Mouse (Mus musculus) forebrain, embryonic 10.5 days (tissue): ENCODE results near the gene Gprc5b. TPM values are rescaled to one million over a fixed set of nuclear protein-coding genes. Genes with fewer than 3 reads are reported as not detected.

Source experiments
- DNase-seq: peaks from one replicate; pipeline ENCODE4 v3.0.0-alpha.2; 2017; ENCODE audit warnings: low spot score; ENCODE audit errors: extremely low spot score
- H3K27ac ChIP-seq: fragments of 300-500 bp; sonication (generic); 2 replicates; pipeline ENCODE4 v1.5.1; 2016; ENCODE audit warnings: mild to moderate bottlenecking
- H3K27me3 ChIP-seq: fragments of 300-500 bp; sonication (generic); 2 replicates; pipeline ENCODE4 v1.6.1; 2016; ENCODE audit warnings: mild to moderate bottlenecking; ENCODE audit not compliant: poor library complexity, severe bottlenecking
- H3K36me3 ChIP-seq: fragments of 300-500 bp; sonication (generic); replicated peaks from 2 replicates; pipeline ENCODE4 v1.6.1; 2016; ENCODE audit warnings: mild to moderate bottlenecking, moderate library complexity
- H3K4me1 ChIP-seq: fragments of 300-500 bp; sonication (generic); 2 replicates; pipeline ENCODE4 v1.6.1; 2016
- H3K4me3 ChIP-seq: fragments of 300-500 bp; sonication (generic); 2 replicates; pipeline ENCODE4 v1.5.1; 2016; ENCODE audit warnings: mild to moderate bottlenecking, moderate library complexity
- H3K9me3 ChIP-seq: fragments of 300-500 bp; sonication (generic); 2 replicates; pipeline ENCODE4 v1.6.1; 2016; ENCODE audit warnings: mild to moderate bottlenecking, moderate library complexity
- WGBS: fragments of 180-500 bp; shearing (Covaris S2); methylation state at CpG from one replicate; pipeline ENCODE4 v1.1.7; 2016; 5-methylcytosine and 5-hydroxymethylcytosine counted together
- polyA plus RNA-seq: library from polyadenylated mRNA; unstranded; fragments of >200 nt; fragmentation: Nextera tagmentation; extraction: Ambion mirVana; gene quantifications from 2 replicates; pipeline ENCODE4 v1.2.1, GENCODE M21; 2016

Gprc5b gene
- polyA plus RNA-seq, 1 experiment from 2014 or later = 12.2 TPM

DNA sequence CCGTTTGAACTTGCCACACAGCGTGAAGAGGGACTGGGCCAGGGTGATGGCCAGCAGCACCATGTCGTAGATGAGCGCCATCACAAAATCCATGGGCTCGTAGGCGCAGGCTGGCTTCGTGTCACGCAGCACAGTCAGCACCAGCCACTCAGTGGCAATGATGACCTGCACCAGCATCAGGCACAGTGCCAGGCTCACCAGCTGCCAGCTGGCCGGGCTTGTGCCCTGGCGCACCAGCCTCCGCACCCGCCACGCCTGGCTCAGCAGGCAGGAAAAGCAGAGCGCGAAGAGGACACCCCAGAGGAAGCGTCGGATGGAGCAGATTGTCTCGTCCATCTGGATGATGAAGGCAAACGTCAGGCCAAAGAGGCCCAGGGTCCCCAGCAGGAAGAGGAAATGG lies 11.1 kb downstream of the Gprc5b start:
- H3K4me1 ChIP-seq = peaks cover 12% of the 10 kb centered on the region
- WGBS = 92% methylated on average over 19 of the region's 19 CpGs
- no peak overlapping the region for H3K4me3 ChIP-seq
- no peaks in the 10 kb centered on the region for H3K27me3 ChIP-seq
- DNase-seq = no peak
- no peaks in the 10 kb centered on the region for H3K9me3 ChIP-seq
- H3K27ac ChIP-seq = no peak overlapping the region
- H3K36me3 ChIP-seq = peaks cover 75% of the 10 kb centered on the region

GRCm38 (mm10) chr7:118982586-118982985 lies 12.4 kb downstream of the Gprc5b start:
- H3K27me3 ChIP-seq = no peaks in the 10 kb centered on the region
- H3K4me3 ChIP-seq = no peak overlapping the region
- no peak overlapping the region for H3K27ac ChIP-seq
- DNase-seq = no peak
- peaks cover 84% of the 10 kb centered on the region for H3K36me3 ChIP-seq
- H3K9me3 ChIP-seq = no peaks in the 10 kb centered on the region
- WGBS = 89% methylated on average over 4 of the region's 4 CpGs
- H3K4me1 ChIP-seq = peaks cover 21% of the 10 kb centered on the region

GRCm38 (mm10) chr7:118981831-118982230 lies 13.2 kb downstream of the Gprc5b start:
- Histone ChIP-seq H3K27me3 (no peaks in the 10 kb centered on the region), H3K27ac (no peak overlapping the region), H3K9me3 (no peaks in the 10 kb centered on the region), H3K4me3 (no peak overlapping the region), H3K36me3 (peaks cover 85% of the 10 kb centered on the region), H3K4me1 (peaks cover 29% of the 10 kb centered on the region)
- DNase-seq = no peak
- WGBS = 94% methylated on average over 5 of the region's 5 CpGs

DNA sequence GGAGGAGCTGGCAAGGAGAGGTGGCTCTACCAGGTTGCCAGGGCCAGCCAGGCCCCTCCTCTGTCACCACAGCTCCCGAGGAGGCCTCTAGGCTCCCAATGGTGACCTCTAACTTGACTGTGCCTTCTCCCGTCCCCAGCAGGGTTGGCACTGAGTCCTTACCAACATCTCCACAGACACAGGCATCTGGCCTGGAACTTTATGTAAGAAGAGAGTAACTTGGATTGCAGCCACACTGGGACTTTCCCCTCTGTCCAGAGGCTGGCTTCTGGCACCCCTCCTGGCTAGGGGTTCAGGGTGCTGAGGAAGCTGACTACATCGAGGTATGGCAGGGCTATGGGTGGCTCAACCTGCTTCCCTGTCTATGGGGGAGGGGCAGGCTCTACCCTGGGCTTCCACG lies 13.7 kb downstream of the Gprc5b start:
- H3K36me3 ChIP-seq = peaks cover 88% of the 10 kb centered on the region
- no peak overlapping the region for H3K4me3 ChIP-seq
- no peaks in the 10 kb centered on the region for H3K9me3 ChIP-seq
- no peaks in the 10 kb centered on the region for H3K27me3 ChIP-seq
- 87% methylated on average over 4 of the region's 4 CpGs for WGBS
- no peak for DNase-seq
- peaks cover 32% of the 10 kb centered on the region for H3K4me1 ChIP-seq
- no peak overlapping the region for H3K27ac ChIP-seq

- H3K36me3 ChIP-seq = peaks cover 98% of the 10 kb centered on the region
- H3K4me3 ChIP-seq = no peak overlapping the region
- no peak for DNase-seq
- no peaks in the 10 kb centered on the region for H3K9me3 ChIP-seq
- H3K27me3 ChIP-seq = no peaks in the 10 kb centered on the region
- H3K4me1 ChIP-seq = peaks cover 30% of the 10 kb centered on the region
- H3K27ac ChIP-seq = no peak overlapping the region
- WGBS = 90% methylated on average over 9 of the region's 9 CpGs
Measured at GRCm38 (mm10) chr7:118979708-118980107, 15.3 kb downstream of the Gprc5b start.

GRCm38 (mm10) chr7:118979121-118979520 lies 15.9 kb downstream of the Gprc5b start:
- Histone ChIP-seq H3K4me1 (peaks cover 30% of the 10 kb centered on the region), H3K4me3 (no peak overlapping the region), H3K27me3 (no peaks in the 10 kb centered on the region), H3K27ac (no peak overlapping the region), H3K36me3 (peaks cover 98% of the 10 kb centered on the region), H3K9me3 (no peaks in the 10 kb centered on the region)
- DNase-seq = no peak
- 84% methylated on average over 7 of the region's 7 CpGs for WGBS

DNA sequence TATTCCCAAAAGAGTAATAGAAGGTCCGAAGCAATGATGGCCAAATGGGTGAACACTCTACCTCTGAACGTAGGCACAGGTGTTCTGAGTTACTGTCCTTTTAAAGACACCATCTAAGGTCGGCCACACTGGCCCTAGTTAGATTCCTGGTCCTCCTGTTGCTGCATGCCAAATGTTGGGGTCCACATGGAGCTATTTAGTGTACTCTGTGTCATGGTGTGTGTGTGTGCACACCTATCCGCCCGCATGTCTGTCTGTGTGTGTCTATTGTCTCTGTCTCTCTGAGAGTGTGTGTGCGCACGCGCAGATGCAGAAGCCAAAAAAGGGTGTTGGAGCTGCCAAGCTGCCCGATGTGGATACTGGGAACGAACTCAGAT lies 17.9 kb downstream of the Gprc5b start:
- DNase-seq = no peak
- peak overlapping the region; percentile 75 for H3K27ac ChIP-seq
- peaks cover 98% of the 10 kb centered on the region for H3K36me3 ChIP-seq
- peaks cover 42% of the 10 kb centered on the region for H3K4me1 ChIP-seq
- no peak overlapping the region for H3K4me3 ChIP-seq
- WGBS = 80% methylated on average over 10 of the region's 10 CpGs
- no peaks in the 10 kb centered on the region for H3K9me3 ChIP-seq
- H3K27me3 ChIP-seq = no peaks in the 10 kb centered on the region

DNA sequence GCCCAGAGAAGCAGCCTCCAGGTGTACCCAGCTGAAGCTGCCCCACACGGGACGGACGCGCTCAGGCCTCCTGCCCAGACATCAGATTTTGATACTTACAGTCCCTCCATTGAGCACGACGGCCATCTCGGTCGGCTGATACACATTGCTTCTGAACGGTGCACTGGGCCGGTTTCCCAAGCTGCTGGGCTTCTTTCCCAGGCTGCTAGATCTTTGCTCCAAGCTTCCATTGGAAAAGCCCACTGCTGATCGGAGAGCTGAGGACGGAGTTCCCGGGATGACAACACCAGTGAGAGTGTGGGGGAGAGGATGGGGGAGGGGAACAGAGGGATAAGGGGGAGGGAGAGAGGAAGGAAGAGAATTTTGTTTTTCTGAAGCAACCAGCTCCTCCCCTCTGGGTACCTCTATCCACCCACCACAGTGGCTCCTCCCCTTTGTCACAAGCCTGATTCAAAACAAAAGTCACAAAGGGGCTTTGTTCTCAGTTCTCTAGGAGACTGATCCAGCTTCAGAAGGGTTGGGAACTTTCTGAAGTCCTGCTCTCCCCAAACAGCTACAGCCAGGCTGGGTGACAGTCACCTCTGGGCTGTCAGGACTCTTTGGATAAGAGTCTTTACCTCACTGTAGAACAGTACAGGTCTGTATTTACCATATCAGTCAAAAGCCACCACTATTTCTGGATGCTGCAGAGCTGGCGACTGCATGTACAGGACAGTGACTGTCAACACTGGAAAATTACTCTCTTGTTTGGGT lies 18.4 kb downstream of the Gprc5b start:
- peak overlapping the region; percentile 75 for H3K27ac ChIP-seq
- H3K4me1 ChIP-seq = peaks cover 43% of the 10 kb centered on the region
- peak overlapping the region; percentile 18; the same call in 1 of the 2 replicates for H3K4me3 ChIP-seq
- 25% methylated on average over 14 of the region's 14 CpGs for WGBS
- no peaks in the 10 kb centered on the region for H3K27me3 ChIP-seq
- no peaks in the 10 kb centered on the region for H3K9me3 ChIP-seq
- peaks cover 97% of the 10 kb centered on the region for H3K36me3 ChIP-seq
- DNase-seq = peak; percentile 29

DNA sequence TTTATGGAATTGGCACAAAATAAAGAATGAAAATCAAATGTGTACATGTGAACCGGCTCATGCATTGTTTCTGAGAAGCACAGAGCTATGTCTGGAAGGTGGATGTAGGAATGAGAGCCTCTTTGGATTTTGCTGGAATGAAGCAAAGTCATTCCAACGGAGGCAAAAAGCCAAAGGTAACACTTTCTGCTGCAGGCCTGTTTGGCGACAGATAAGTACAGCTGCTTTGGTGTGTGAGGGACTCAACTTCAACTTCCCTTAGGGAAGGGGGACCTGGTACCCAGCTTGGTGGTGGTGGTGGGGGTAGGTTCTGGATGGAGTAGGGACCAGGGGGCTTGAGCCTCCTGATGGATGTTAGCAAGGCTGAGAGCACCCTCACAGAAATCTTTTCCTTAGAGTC lies 19.2 kb downstream of the Gprc5b start:
- Histone ChIP-seq H3K4me3 (no peak overlapping the region), H3K9me3 (no peaks in the 10 kb centered on the region), H3K27me3 (no peaks in the 10 kb centered on the region), H3K4me1 (peaks cover 43% of the 10 kb centered on the region), H3K36me3 (peaks cover 97% of the 10 kb centered on the region), H3K27ac (no peak overlapping the region)
- 85% methylated on average over 3 of the region's 3 CpGs for WGBS
- DNase-seq = no peak

DNA sequence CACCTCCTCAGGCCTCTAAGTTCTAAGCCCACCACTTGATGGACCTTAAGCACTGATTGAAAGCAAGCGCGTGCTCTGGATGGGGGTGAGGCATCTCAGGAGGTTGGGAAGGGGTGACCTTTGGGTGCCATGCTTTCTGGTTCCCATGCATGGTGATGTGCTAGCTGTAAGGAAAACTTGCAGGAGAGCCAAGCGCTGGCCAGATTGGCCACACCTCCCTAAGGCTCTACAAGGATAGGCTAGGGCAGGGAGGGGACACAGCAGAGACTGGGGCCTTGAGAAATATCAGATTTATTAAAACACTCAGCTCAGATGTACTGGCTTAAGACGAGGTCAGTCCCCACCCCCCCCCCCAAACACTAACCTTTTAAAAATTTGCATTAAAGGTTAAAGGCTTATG lies 21.6 kb downstream of the Gprc5b start:
- Histone ChIP-seq H3K27me3 (no peaks in the 10 kb centered on the region), H3K4me1 (peaks cover 38% of the 10 kb centered on the region), H3K36me3 (peaks cover 92% of the 10 kb centered on the region), H3K27ac (0 out of 2 replicates have a peak overlapping the region, but pooled peaks have one; percentile 15), H3K4me3 (no peak overlapping the region), H3K9me3 (no peaks in the 10 kb centered on the region)
- 88% methylated on average over 4 of the region's 4 CpGs for WGBS
- no peak for DNase-seq

GRCm38 (mm10) chr7:118972306-118972705 lies 22.7 kb downstream of the Gprc5b start:
- H3K4me1 ChIP-seq = peaks cover 28% of the 10 kb centered on the region
- no peak for DNase-seq
- 77% methylated on average over 5 of the region's 5 CpGs for WGBS

DNA sequence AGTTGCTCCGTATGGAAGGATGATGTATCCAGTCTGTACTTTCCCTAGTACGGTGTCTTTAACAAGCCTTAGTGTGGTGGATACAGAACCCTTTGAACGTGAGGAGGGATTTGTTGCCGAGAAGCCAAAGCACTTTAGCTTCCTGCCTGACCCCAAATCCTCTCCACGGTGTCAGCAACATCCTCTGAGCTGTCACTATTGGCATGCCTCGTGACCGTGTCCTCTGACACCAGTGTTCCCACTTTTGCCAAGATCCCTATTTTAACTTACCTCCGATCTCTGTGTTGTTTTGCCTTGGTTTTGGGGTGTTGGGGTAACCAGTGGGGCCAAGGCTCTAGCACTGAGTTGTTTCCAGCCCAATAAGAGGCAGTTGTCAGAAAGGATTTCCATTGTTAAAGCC lies 23.5 kb downstream of the Gprc5b start:
- peaks cover 77% of the 10 kb centered on the region for H3K36me3 ChIP-seq
- no peaks in the 10 kb centered on the region for H3K9me3 ChIP-seq
- peaks cover 20% of the 10 kb centered on the region for H3K4me1 ChIP-seq
- H3K27ac ChIP-seq = no peak overlapping the region
- H3K4me3 ChIP-seq = no peak overlapping the region
- no peak for DNase-seq
- 87% methylated on average over 8 of the region's 8 CpGs for WGBS
- H3K27me3 ChIP-seq = no peaks in the 10 kb centered on the region

More at GRCm38 (mm10) chr7:118972306-118972705, 22.7 kb downstream of the Gprc5b start:
- H3K4me3 ChIP-seq = no peak overlapping the region
- H3K36me3 ChIP-seq = peaks cover 84% of the 10 kb centered on the region
- no peak overlapping the region for H3K27ac ChIP-seq
- H3K27me3 ChIP-seq = no peaks in the 10 kb centered on the region
- H3K9me3 ChIP-seq = no peaks in the 10 kb centered on the region

- peaks cover 22% of the 10 kb centered on the region for H3K4me1 ChIP-seq
- WGBS = 93% methylated on average over 3 of the region's 3 CpGs
- no peak for DNase-seq
- H3K36me3 ChIP-seq = peaks cover 51% of the 10 kb centered on the region
- no peak overlapping the region for H3K27ac ChIP-seq
- no peaks in the 10 kb centered on the region for H3K9me3 ChIP-seq
- H3K27me3 ChIP-seq = no peaks in the 10 kb centered on the region
- no peak overlapping the region for H3K4me3 ChIP-seq
Measured at GRCm38 (mm10) chr7:118968870-118969269, 26.1 kb downstream of the Gprc5b start.
